Mouse (Mus musculus) heart, postnatal 0 days (tissue): ENCODE data around the gene Vav1. TPM values are rescaled to one million over a fixed set of nuclear protein-coding genes. Genes with fewer than 3 reads are reported as not detected.

Experiments used
- ATAC-seq: fragments of 200-750 bp; cut with Nextera tagmentation; 2 replicates; pipeline ENCODE4 v1.8.0; 2017; ENCODE audit warnings: low read depth, moderate number of reproducible peaks, moderate library complexity; ENCODE audit not compliant: insufficient read depth
- DNase-seq: peaks from one replicate; pipeline ENCODE4 v3.0.0-alpha.2; 2016; ENCODE audit warnings: low spot score
- H3K27ac ChIP-seq: fragments of 300-500 bp; sonication (generic); 2 replicates; pipeline ENCODE4 v1.5.1; 2014; ENCODE audit warnings: low read depth, mild to moderate bottlenecking
- H3K27me3 ChIP-seq: fragments of 300-500 bp; sonication (generic); 2 replicates; pipeline ENCODE4 v1.6.1; 2014; ENCODE audit warnings: low read length, mixed read lengths; ENCODE audit not compliant: control insufficient read depth, insufficient read depth
- H3K36me3 ChIP-seq: fragments of 300-500 bp; sonication (generic); replicated peaks from 2 replicates; pipeline ENCODE4 v1.6.1; 2014; ENCODE audit warnings: low read length, mixed read lengths; ENCODE audit not compliant: control insufficient read depth, insufficient read depth
- H3K4me1 ChIP-seq: fragments of 300-500 bp; sonication (generic); 2 replicates; pipeline ENCODE4 v1.6.1; 2014; ENCODE audit warnings: antibody characterized with exemption; ENCODE audit not compliant: control insufficient read depth, insufficient read depth
- H3K4me2 ChIP-seq: fragments of 300-500 bp; sonication (generic); 2 replicates; pipeline ENCODE4 v1.6.1; 2014; ENCODE audit warnings: low read depth, mild to moderate bottlenecking, low read length, moderate library complexity
- H3K4me3 ChIP-seq: fragments of 300-500 bp; sonication (generic); 2 replicates; pipeline ENCODE4 v1.5.1; 2014; ENCODE audit warnings: low read depth, low read length
- H3K9ac ChIP-seq: fragments of 300-500 bp; sonication (generic); replicated peaks from 2 replicates; pipeline ENCODE4 v1.6.1; 2014; ENCODE audit warnings: low read depth, low read length, mixed read lengths
- H3K9me3 ChIP-seq: fragments of 300-500 bp; sonication (generic); replicated peaks from 2 replicates; pipeline ENCODE4 v1.6.1; 2016; ENCODE audit warnings: low read length; ENCODE audit not compliant: control insufficient read depth
- CTCF ChIP-seq: IDR thresholded peaks from 2 replicates; pipeline ENCODE4 v1.5.1; 2016; ENCODE audit warnings: antibody characterized with exemption, control low read depth, low read depth
- EP300 ChIP-seq: IDR thresholded peaks from 2 replicates; pipeline ENCODE4 v1.6.1; 2016; ENCODE audit warnings: antibody characterized with exemption, low read depth
- WGBS: fragments of 180-500 bp; shearing (Covaris S2); extraction: QIAGEN DNeasy Blood & Tissue Kit; methylation state at CpG from one replicate; pipeline ENCODE4 v1.1.7; 2014; 5-methylcytosine and 5-hydroxymethylcytosine counted together
- polyA plus RNA-seq: library from polyadenylated mRNA; unstranded; fragments of >200 nt; fragmentation: Nextera tagmentation; extraction: Ambion mirVana; gene quantifications from 2 replicates; pipeline ENCODE4 v1.2.1, GENCODE M21; 2015
- total RNA-seq: library from RNA; depleted of rRNA; stranded (reverse); fragments of >200 nt; gene quantifications from 2 replicates; pipeline ENCODE4 v1.2.3, GENCODE M21; 2014; ENCODE audit warnings: low replicate concordance

The Vav1 gene
- total and polyA plus RNA-seq, 2 experiments from 2014 or later, result 1.0 to 2.6 TPM

GRCm38 (mm10) chr17:57233038-57233437, 45.9 kb upstream of the Vav1 start:
- H3K4me2 ChIP-seq, result no peak overlapping the region
- H3K27ac ChIP-seq, result no peak overlapping the region
- DNase-seq (no peak), ATAC-seq (no peak)
- WGBS, result 45% methylated on average over 7 of the region's 7 CpGs
- H3K4me1 ChIP-seq, result no peaks in the 10 kb centered on the region
- H3K9ac ChIP-seq, result no peak overlapping the region
- no peak for TF ChIP-seq EP300
- H3K4me3 ChIP-seq, result no peak overlapping the region
- H3K36me3 ChIP-seq, result peaks cover 38% of the 10 kb centered on the region
- H3K27me3 ChIP-seq, result no peaks in the 10 kb centered on the region
- no peaks in the 10 kb centered on the region for H3K9me3 ChIP-seq

DNA sequence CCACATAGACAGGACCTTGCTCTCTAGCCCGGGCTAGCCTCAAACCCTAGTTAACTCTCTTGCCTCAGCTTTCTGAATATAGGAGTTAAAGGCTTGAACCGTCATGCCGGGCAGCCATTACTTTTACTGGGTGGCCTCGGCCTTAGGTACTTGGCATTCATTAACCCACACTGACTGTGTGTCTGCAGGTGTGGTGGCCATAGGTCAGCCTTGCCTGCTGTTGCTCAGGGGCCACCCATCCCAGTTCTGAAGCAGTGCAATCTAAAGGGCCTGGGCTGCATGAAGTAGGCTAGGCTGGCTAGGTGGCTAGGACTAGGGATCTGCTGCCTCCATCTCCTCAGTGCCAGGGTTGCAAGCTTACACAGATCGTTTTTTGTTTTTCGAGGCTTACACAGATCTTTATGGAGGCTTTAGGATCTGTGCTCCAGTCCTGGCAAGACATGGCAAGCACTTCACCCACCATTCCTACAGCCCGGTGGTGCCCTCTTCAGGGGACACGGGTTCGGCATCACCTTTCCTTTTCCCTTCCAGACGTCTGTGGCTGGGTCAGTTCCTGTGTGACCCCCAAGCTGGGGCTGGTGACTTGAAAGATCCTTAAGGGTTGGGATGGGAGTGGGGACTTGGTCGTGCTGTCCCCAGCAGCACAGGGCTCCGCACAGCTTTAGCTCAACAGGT, 44.5 kb upstream of the Vav1 start:
- H3K9me3 ChIP-seq, result no peaks in the 10 kb centered on the region
- no peak overlapping the region for H3K4me3 ChIP-seq
- H3K27ac ChIP-seq, result no peak overlapping the region
- WGBS, result 77% methylated on average over 12 of the region's 12 CpGs
- H3K36me3 ChIP-seq, result peaks cover 41% of the 10 kb centered on the region
- DNase-seq (no peak), ATAC-seq (no peak)
- H3K4me2 ChIP-seq, result no peak overlapping the region
- H3K4me1 ChIP-seq, result no peaks in the 10 kb centered on the region
- no peaks in the 10 kb centered on the region for H3K27me3 ChIP-seq
- TF ChIP-seq EP300 (no peak), CTCF (no peak)
- no peak overlapping the region for H3K9ac ChIP-seq

DNA sequence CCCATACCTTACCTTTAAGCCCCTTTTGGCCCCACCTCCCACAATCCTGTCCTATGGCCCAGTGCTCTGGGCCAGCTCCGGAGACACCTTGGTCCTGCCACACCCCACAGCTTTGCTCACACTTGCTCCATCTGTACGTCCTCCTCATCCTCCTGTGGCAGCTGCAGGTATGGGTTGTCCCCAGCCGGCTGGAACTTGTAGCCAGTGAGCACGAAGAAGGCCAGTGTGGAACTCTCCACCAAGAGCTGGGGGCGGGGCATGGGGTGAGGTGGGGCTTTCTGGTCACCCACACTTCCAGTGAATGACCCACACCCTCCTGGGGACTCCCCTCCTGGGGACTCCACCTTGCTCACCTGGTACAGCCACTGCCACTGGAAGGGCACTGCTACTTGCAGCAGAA, 43.1 kb upstream of the Vav1 start:
- Histone ChIP-seq H3K4me1 (no peaks in the 10 kb centered on the region), H3K27me3 (no peaks in the 10 kb centered on the region), H3K4me3 (no peak overlapping the region), H3K9ac (no peak overlapping the region), H3K27ac (no peak overlapping the region), H3K36me3 (peaks cover 41% of the 10 kb centered on the region), H3K4me2 (no peak overlapping the region), H3K9me3 (no peaks in the 10 kb centered on the region)
- no peak for ATAC-seq
- 93% methylated on average over 5 of the region's 5 CpGs for WGBS
- DNase-seq, result no peak
- TF ChIP-seq EP300 (no peak), CTCF (no peak)

DNA sequence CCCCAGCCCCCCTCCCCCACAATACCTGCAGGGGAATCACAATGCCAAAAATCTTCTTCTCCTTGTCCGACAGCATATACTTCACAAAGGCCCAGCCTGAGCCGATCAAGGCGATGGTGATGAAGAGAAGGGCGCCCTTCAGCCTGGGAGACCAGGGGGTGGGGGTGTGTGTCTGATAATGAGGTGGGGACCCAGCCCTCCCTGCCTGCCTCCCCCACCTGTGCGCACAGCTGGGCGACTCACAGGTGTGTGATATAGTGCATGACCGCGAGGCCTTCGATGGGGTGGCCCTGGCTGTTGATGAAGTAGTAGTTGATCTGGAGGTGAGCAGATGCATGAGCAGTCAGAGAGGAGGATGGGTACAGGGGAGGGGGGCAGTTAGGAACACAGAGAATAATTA, 41.7 kb upstream of the Vav1 start:
- H3K27me3 ChIP-seq, result no peaks in the 10 kb centered on the region
- H3K4me3 ChIP-seq, result no peak overlapping the region
- no peak overlapping the region for H3K27ac ChIP-seq
- ATAC-seq, result no peak
- no peak for DNase-seq
- TF ChIP-seq EP300, result no peak
- H3K9me3 ChIP-seq, result no peaks in the 10 kb centered on the region
- 88% methylated on average over 9 of the region's 9 CpGs for WGBS
- no peak overlapping the region for H3K9ac ChIP-seq
- no peaks in the 10 kb centered on the region for H3K4me1 ChIP-seq
- peaks cover 49% of the 10 kb centered on the region for H3K36me3 ChIP-seq
- H3K4me2 ChIP-seq, result no peak overlapping the region

- Histone ChIP-seq H3K9ac (no peak overlapping the region), H3K4me1 (peaks cover 9% of the 10 kb centered on the region), H3K4me2 (no peak overlapping the region), H3K36me3 (peaks cover 36% of the 10 kb centered on the region), H3K4me3 (no peak overlapping the region), H3K9me3 (no peaks in the 10 kb centered on the region), H3K27ac (no peak overlapping the region), H3K27me3 (no peaks in the 10 kb centered on the region)
- no peak for ATAC-seq
- TF ChIP-seq EP300 (no peak), CTCF (no peak)
- DNase-seq, result no peak
- 65% methylated on average over 10 of the region's 10 CpGs for WGBS
These were observed 35.1 kb upstream of the Vav1 start for GRCm38 (mm10) chr17:57243650-57244370.
